Mouse (Mus musculus): ENCODE measurements around the gene Ciz1.

DNA sequence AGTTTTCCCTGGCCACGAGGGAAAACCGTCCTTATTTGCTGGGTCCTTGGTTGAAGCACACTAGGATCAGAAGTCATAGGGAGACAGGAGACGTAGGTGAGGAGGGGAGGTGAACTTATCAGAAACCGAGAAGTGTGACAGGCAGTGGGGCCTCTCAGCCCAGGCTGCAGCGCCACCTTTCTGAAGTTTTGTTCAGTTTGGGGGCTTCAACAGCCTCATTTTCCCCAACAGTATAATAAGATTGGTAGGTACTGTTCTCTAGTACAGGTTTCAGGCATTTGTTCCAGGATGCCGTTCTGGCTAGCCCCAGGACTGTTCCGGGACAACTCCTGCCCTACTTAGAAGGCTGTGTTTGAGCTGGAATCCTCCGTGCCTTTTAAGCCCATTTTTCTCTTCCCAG lies 42.8 kb downstream of the Ciz1 start:
- TF ChIP-seq CTCF (IDR thresholded peaks at IDR 0.05; ENCODE audit: borderline replicate concordance, insufficient read depth, low read length) (peak; percentile 50; the same call in 1 of the 2 replicates), POLR2A (IDR thresholded peaks at IDR 0.05; ENCODE audit: low read depth, low read length) (no peak)

Measured in embryonic fibroblast, embryonic 13.5 days (primary cell).